Mouse (Mus musculus): ENCODE measurements at regions not wholly inside any gene's neighbourhood (a gene's known extent, or its start where the extent isn't known, plus 50 kb on each side); places are given as distances from the start of the nearest gene placed in this dataset.

GRCm38 (mm10) chr13:16646056-16646455, 634.4 kb downstream of the Inhba start:
- in situ Hi-C loops (cut with MboI; ENCODE audit: unreplicated experiment in 2 of 2): no loop called here

- in situ Hi-C loops (cut with MboI; ENCODE audit: unreplicated experiment in 2 of 2): no loop called here
Observed at GRCm38 (mm10) chr13:16646649-16647048, 635.0 kb downstream of the Inhba start.

- in situ Hi-C loops (cut with MboI; ENCODE audit: unreplicated experiment in 2 of 2): no loop called here
Observed at GRCm38 (mm10) chr13:16656110-16656509, 644.5 kb downstream of the Inhba start.

- in situ Hi-C loops (cut with MboI; ENCODE audit: unreplicated experiment in 2 of 2): no loop called here
Observed at GRCm38 (mm10) chr13:16659894-16660293, 648.2 kb downstream of the Inhba start.

- in situ Hi-C loops (cut with MboI; ENCODE audit: unreplicated experiment in 2 of 2): no loop called here
Observed at GRCm38 (mm10) chr13:16668652-16669051, 657.0 kb downstream of the Inhba start.

- in situ Hi-C loops (cut with MboI; ENCODE audit: unreplicated experiment in 2 of 2): no loop called here
Observed at GRCm38 (mm10) chr13:16669281-16669680, 657.6 kb downstream of the Inhba start.

GRCm38 (mm10) chr13:16670047-16670733, 658.5 kb downstream of the Inhba start:
- in situ Hi-C loops (cut with MboI; ENCODE audit: unreplicated experiment in 2 of 2): no loop called here

DNA sequence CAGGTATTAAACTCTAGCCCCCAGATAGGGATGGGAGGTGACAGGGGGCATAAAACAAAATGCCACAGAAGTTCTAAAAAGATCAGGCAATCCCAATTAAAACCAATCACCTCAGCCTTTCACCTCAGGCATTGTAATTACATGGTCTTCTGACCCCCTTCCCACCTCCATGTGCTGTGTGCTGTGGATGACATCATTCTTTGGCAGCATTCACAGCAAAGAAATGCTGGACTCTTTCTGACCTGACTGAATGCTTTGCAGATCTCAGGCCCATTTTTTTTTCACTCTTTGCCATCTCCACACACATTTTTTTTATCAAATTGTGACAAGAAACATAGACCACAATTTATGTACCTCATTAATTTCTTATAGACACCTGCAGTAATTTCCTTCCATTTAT, 659.1 kb downstream of the Inhba start:
- in situ Hi-C loops (cut with MboI; ENCODE audit: unreplicated experiment in 2 of 2): no loop called here

DNA sequence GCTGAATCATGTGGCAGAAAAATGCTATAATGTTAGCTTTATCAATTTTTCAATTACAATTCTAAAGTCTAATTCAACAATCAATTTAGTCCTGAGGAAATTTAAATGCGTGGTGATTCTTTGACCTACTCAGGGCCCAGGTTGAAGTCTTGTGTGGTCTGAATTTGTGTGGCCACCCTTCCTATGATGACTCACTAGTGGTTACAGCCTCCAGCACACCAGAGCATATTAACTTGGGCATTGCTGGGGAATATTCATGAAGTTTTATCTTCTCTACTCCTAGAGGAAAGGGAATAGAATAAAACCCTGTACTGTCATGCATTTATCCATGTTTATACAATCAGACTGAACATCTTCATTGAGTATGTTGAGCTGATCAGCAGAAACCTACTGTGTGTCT, 665.2 kb downstream of the Inhba start:
- in situ Hi-C loops (cut with MboI; ENCODE audit: unreplicated experiment in 2 of 2): no loop called here

GRCm38 (mm10) chr13:16678246-16679024, 666.8 kb downstream of the Inhba start:
- in situ Hi-C loops (cut with MboI; ENCODE audit: unreplicated experiment in 2 of 2): no loop called here

- in situ Hi-C loops (cut with MboI; ENCODE audit: unreplicated experiment in 2 of 2): no loop called here
Observed at GRCm38 (mm10) chr13:16694201-16694600, 682.5 kb downstream of the Inhba start.

DNA sequence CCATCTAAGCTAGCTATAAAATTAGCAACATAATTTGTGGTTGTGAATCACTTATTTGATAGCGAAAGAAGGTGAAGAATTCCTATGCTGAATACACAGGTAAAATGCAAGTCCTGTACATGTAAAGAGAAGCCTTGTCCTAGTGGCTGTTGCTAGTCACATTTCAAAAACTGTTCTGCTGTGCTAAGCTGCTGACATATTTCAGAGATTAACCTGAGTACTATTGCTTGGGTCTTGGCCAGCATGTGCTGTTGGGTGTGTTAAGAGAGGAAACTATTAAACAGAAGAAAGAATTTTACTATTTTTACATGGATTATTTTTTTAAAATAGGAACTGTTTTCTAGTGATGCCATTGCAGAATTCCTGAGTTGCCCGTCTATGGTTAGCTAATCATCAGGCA, 689.3 kb downstream of the Inhba start:
- in situ Hi-C loops (cut with MboI; ENCODE audit: unreplicated experiment in 2 of 2): no loop called here

DNA sequence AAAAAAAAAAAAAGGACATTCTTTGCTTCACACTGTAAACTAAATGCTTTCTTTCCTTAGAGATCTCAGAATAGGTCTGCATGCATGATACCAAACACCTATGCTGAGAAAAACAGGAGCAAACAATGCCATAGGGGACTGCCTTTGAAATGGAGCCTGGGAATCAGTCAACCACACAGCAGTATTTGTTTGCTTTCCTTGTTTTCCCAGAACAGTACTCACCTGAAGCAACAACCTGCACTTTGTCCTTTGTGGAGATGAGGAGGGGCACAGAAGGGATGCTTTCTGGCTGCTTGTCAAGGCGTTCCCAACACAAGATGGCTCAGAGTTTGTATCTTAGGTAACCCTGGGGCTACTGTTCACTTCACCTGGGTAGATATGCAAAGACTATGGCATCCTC, 690.5 kb downstream of the Inhba start:
- in situ Hi-C loops (cut with MboI; ENCODE audit: unreplicated experiment in 2 of 2): no loop called here

DNA sequence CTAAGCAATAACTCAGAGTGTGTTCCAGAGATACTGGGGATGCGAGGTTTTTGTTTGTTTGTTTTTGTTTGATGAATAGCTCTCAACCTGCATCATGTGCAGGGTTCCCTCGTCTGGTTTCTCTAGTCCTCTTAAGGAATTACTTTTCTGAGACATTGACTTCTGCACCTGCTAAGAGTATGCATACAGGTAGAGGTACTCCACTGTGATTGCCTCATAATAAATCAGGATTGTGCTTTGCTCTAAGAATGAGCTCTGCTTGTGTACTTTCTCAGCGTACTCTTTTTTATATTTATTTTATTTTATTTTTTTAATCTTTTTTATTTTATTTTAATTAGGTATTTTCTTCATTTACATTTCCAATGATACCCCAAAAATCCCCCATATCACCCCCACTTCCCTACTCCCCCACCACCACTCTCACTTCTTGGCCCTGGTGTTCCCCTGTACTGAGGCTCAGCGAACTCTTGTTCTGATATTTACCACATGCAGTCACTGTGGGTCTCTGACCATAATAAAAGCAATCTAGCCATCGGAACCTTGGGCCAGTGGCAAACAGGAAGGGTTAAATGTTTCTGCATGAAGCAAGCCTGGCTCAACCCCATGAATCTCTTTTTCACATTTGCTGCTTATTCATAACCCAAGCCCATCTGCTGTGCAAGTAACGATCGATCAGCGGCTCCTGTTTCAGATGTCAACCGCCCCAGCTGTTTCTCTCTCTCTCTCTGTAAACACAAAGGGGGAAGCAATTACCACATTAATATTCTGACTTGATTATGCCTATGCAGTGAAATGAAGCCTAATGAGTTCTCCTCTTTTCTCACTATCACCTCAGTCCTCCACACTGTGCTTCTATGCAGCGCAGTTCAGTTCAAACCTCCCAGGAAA, 693.8 kb downstream of the Inhba start:
- in situ Hi-C loops (cut with MboI; ENCODE audit: unreplicated experiment in 2 of 2): no loop called here

DNA sequence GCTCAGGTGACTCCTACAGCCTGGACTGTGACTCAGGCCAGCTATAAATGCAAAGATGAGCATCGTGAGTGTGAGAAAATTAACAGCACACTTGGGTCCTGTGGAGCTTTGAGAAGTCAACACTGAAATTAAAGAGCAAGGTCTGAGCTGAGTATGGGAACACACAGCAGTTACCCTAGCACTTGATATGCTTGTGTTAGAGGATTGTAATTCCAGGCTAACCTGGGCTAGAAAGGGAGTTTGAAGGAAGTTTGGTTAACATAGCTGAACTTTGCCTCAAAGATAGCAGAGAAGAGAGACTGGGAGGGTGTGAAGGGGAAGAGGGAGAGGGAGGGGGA, 694.4 kb downstream of the Inhba start:
- in situ Hi-C loops (cut with MboI; ENCODE audit: unreplicated experiment in 2 of 2): no loop called here

DNA sequence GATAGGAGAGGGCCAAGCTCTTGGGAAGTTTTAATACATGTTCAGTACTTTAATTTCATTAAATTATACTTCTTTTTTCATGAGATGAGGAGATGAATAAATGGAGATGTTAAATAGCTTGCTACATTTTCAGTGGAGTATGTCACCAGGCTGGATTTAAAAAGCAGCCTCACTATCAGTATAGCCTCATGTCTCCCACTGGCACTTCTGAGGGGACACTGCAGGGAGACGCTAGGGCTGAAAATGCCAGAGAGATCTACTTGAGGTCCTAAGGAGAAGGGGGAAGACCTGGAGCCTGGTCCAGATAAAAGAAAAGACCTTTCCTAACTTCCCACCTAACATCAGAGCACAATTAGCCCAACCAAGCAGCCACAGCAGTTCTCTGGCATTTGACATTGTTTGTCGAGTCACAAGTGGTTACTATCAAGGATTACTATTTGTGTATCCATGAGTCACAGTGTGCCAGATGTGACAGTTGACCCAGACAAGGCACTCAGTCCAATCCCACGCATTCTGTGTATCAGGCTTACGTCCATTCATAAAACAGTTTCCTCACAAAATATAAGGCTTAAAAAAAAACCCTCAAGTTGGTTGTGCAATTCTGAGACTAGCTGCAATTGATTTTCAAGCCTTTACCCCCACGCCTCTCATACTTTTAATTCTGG, 703.8 kb downstream of the Inhba start:
- in situ Hi-C loops (cut with MboI; ENCODE audit: unreplicated experiment in 2 of 2): no loop called here

GRCm38 (mm10) chr13:16716340-16716739, 704.7 kb downstream of the Inhba start:
- in situ Hi-C loops (cut with MboI; ENCODE audit: unreplicated experiment in 2 of 2): no loop called here

DNA sequence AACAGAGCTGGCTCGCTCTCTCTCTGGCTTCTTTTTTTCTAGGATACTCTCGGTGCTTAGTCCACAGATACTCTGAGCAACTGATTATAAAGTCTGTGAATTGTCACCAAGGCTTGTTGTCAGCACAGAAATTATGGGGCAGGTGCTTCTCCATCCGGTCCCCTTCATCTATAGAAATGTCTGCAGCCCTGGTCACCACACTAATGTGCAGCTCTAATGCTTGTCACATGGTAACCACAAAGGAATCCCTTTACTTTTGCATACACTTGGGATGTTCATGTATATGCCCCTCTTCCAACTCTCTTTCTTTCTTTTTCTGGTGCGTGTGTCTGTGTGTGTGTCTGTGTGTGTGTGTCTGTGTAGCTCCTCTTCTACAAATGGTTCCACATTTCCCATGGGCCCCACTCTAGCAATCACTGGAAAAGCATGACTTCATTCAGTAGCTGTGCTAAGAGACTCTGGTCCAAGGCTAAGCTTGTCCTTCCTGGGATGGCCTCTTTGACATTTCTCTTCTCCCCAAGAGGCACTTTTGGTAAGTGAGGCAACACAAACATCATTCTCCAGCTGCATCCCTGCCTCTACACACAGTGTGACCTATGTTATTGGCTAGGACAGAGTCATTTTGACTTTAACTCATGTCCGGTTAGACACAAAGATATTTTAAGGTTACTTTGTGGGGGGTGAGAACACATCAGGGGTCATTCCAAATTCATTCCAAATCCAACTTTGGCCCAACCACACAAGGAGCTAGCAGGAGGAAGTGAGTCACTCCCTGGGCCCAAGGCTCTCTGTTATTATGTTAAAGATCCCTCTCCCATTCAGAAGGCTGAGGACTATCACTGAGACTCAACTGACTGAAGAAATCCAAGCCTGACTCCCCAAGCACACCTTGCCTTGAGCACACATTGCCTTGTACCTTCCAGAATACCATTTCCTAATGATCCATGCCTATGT, 705.4 kb downstream of the Inhba start:
- in situ Hi-C loops (cut with MboI; ENCODE audit: unreplicated experiment in 2 of 2): no loop called here

- in situ Hi-C loops (cut with MboI; ENCODE audit: unreplicated experiment in 2 of 2): no loop called here
Observed at GRCm38 (mm10) chr13:16720090-16720489, 708.4 kb downstream of the Inhba start.

DNA sequence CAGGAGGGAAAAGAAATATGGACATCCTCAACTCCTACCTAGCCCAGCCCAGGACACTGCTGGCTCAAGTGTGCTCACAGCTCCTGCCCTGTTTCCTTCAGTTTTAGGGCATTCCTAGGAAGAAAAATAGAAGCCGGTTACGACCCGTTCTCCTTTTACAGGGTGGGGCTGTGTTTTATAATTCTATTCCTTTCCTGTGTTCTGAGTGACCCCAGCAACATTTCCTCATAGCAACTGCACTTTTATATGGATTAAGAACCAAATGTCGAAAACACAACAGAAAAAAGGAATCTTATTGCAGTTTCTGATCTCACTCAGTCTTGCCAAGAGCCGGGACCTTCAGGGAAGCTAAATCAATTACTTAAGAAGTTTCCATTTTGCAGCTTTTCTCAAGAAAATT, 713.7 kb downstream of the Inhba start:
- in situ Hi-C loops (cut with MboI; ENCODE audit: unreplicated experiment in 2 of 2): no loop called here

All from v-Abl transformed pro-B cells (cell line).